Mouse (Mus musculus): ENCODE results near the gene Ptpre. TPM values are rescaled to one million over a fixed set of nuclear protein-coding genes. Genes with fewer than 3 reads are reported as not detected.

Gene Ptpre
- polyA plus RNA-seq, 1 experiment from 2014 or later = 3.5 TPM

DNA sequence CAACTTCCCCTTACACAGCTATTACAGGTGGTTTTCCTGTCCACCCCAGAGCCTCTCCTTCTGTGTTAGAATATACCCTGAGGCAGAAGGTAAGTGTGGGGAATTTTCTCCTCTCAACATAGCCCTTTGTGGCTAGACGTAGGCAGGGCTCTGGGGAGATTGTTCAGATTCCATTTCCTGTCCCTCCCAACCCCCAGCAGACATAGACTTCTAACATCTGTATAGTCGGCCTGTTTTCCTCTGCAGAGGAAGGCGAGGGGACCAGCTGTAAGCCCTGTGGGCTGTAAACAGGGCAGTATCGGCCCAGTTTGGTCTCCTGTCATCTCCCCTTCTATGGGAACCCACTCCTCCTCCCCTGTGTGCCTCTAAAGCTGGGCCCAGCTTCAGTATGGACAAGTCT, 20.1 kb upstream of the Ptpre start:
- WGBS = 24% methylated on average over 4 of the region's 4 CpGs
- ATAC-seq (ENCODE audit: low FRiP score, low read depth) = no peak
- Histone ChIP-seq H3K9ac (no peak overlapping the region), H3K27ac (no peak overlapping the region), H3K36me3 (no peaks in the 10 kb centered on the region), H3K4me2 (replicated peaks) (no peak overlapping the region), H3K4me3 (no peak overlapping the region), H3K9me3 (no peaks in the 10 kb centered on the region), H3K4me1 (peaks cover 4% of the 10 kb centered on the region), H3K27me3 (no peaks in the 10 kb centered on the region)

DNA sequence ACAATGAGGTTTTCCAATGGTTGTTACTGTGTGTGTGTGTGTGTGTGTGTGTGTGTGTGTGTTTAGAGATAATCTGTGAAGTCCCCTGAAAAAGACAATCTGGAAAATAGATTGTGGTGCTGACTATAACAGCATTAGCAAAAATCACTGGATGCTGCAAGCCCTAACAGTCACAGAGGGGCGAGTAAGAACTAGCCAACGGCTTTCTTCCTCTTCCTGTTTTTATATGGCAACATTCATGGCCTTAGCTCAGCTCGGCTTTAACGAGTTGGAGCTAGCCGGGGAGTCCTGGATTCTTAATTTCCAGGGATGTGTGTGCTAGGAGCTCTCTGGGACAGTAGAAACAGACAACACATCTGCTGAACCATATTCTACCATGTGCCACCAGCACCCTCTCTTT, 17.0 kb upstream of the Ptpre start:
- ATAC-seq (ENCODE audit: low FRiP score, low read depth) = no peak
- no peak overlapping the region for H3K27ac ChIP-seq
- 24% methylated on average over 5 of the region's 5 CpGs for WGBS

DNA sequence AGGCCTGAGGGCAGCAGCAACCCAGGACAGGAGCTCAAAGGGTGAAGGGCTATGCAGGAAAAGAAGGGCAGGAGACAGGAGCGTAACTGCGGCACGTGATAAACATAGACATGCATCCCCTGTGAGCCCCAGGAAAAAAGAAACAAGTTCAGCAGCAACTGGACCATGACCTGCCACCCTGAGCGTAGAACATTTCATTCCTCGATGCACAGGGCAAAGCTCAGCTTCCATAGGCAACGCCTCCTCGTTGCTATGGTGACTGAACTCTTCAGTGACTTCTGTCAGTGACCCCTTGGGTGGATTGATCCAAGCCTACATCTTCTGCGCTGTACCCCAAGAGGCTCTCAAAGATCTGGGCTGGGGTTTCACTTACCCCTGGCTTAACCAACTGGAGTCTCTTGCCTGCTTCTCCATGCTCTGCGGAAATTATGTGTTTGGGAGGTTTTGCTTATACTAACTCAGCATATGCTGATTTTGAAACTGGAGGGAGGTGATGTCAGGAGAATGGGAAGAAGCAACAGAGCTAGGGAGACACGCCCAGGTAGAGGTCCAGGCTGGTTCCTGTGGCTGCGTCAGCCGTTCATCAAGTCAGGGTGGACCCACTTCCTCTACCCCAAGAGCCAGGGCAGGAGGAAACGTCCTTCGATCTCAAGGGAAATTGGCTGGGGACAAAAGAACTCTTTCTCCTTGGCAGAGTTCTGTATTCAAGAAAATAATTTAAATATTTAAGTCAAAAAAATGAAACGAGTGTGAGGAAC, 15.3 kb upstream of the Ptpre start:
- no peaks in the 10 kb centered on the region for H3K27me3 ChIP-seq

More for the DNA sequence above, 17.0 kb upstream of the Ptpre start:
- Histone ChIP-seq H3K9ac (no peak overlapping the region), H3K4me1 (peaks cover 10% of the 10 kb centered on the region), H3K9me3 (no peaks in the 10 kb centered on the region), H3K36me3 (no peaks in the 10 kb centered on the region), H3K4me3 (no peak overlapping the region), H3K4me2 (replicated peaks) (no peak overlapping the region), H3K27me3 (no peaks in the 10 kb centered on the region)

DNA sequence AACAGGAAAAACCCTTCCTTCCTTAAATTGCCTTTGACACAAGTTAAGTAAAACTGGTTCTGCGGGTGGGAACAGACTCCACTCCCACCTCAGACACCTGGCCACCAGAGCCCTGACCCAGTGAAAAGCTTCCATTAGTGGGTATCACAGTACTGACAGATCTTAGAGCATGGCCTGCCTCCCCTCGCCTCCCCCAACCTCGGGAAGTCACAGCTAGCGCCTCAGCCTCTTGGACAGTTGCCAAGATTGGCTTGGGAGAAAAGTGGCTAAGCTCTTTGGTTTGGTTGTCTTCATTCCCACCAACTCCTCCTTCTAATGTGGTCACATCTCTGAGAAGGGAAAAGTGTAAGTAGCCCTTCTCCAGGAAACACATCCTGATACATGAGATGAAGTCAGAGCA, 13.3 kb upstream of the Ptpre start:
- no peak for ATAC-seq (ENCODE audit: low FRiP score, low read depth)
- no peak overlapping the region for H3K9ac ChIP-seq
- 35% methylated on average over 4 of the region's 4 CpGs for WGBS

More for the DNA sequence above, 15.3 kb upstream of the Ptpre start:
- Histone ChIP-seq H3K9me3 (no peaks in the 10 kb centered on the region), H3K36me3 (no peaks in the 10 kb centered on the region), H3K4me1 (peaks cover 10% of the 10 kb centered on the region), H3K9ac (no peak overlapping the region), H3K4me3 (no peak overlapping the region), H3K27ac (no peak overlapping the region), H3K4me2 (replicated peaks) (no peak overlapping the region)
- no peak for ATAC-seq (ENCODE audit: low FRiP score, low read depth)
- 80% methylated on average over 15 of the region's 15 CpGs for WGBS

DNA sequence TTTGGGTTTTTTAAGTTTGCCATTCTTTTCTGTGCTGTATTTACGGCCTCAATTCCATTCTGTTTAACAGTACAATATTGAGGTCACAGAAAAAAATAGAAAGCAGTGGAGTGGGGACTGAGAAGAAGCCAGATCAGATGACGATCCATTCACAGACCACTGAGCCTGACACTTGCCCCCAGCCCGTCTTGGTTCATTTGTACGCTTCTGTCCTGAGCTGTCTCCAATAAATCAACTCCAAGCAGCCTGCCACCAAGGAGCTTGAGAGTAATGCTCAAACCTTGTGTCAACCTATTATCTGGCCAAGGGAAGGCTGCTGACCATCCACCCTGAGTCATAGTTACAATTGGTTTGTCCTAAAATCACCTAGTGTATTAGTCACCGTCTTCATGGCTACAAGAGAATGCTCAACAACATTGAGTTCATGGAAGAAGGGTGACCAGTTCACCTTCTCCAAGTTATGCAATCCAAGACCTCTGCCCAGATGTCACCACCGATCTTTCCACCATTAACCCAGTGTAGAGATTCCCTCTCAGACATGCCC, 12.8 kb upstream of the Ptpre start:
- Histone ChIP-seq H3K9me3 (no peaks in the 10 kb centered on the region), H3K27ac (no peak overlapping the region), H3K4me2 (replicated peaks) (no peak overlapping the region), H3K27me3 (no peaks in the 10 kb centered on the region), H3K36me3 (no peaks in the 10 kb centered on the region), H3K9ac (no peak overlapping the region), H3K4me3 (no peak overlapping the region), H3K4me1 (peaks cover 6% of the 10 kb centered on the region; the same call in 1 of the 2 replicates)
- ATAC-seq (ENCODE audit: low FRiP score, low read depth) = no peak
- 75% methylated on average over 6 of the region's 6 CpGs for WGBS

More for the DNA sequence above, 13.3 kb upstream of the Ptpre start:
- no peaks in the 10 kb centered on the region for H3K9me3 ChIP-seq
- no peaks in the 10 kb centered on the region for H3K27me3 ChIP-seq
- no peak overlapping the region for H3K4me2 ChIP-seq (replicated peaks)
- no peak overlapping the region for H3K27ac ChIP-seq
- H3K4me1 ChIP-seq = peaks cover 6% of the 10 kb centered on the region; the same call in 1 of the 2 replicates
- no peak overlapping the region for H3K4me3 ChIP-seq
- no peaks in the 10 kb centered on the region for H3K36me3 ChIP-seq

DNA sequence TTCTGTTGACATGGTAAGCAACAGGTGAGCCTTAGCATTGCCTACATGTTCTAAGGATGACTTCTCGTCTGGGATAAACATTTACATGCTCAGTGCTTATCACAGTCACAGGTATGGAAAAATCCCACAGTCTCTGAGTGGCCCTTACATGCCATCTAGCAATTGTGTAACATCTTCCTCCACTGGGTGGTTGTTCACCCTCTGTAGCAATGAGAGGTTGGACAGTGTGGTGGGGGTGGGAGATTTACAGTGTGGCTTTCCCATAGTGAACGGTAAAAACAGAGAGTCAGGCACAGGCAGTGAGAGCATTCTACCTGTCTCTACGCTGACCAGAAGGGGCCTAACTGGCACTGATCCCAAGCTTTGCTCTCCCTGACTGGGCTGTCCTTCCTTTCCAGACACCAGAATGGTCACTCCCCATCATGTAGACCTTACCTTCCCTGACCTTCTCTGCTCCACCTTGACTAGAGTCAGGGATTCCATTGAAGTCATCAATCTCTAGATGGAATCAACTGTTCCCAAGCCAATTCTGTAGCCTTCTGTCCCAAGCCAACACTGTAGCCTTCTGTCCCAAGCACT, 10.6 kb upstream of the Ptpre start:
- no peaks in the 10 kb centered on the region for H3K9me3 ChIP-seq
- ATAC-seq (ENCODE audit: low FRiP score, low read depth) = no peak
- H3K4me3 ChIP-seq = no peak overlapping the region
- no peak overlapping the region for H3K27ac ChIP-seq
- H3K4me1 ChIP-seq = peaks cover 6% of the 10 kb centered on the region; the same call in 1 of the 2 replicates
- no peaks in the 10 kb centered on the region for H3K36me3 ChIP-seq
- H3K9ac ChIP-seq = no peak overlapping the region
- H3K4me2 ChIP-seq (replicated peaks) = no peak overlapping the region
- WGBS = 80% methylated on average over 3 of the region's 3 CpGs
- H3K27me3 ChIP-seq = no peaks in the 10 kb centered on the region

DNA sequence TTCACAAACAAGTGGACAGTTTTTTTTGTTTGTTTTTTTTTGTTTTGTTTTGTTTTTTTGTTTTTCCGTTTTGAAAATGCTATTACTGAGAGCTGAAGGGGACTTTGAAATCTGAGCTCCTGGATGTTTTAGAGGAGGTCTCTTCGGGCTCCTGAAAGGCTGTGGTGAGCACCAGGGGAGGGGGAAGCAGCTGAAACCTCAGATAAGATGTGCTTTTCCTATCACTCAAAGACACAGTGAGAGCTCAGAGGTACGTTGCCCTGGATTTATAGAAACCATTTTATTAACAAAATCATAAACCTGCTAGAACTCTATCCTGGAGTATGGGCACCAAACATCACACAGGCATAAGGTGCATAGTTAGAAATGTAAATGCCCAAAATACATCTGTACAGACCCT, 10.1 kb upstream of the Ptpre start:
- no peak overlapping the region for H3K4me3 ChIP-seq
- no peaks in the 10 kb centered on the region for H3K36me3 ChIP-seq
- no peaks in the 10 kb centered on the region for H3K9me3 ChIP-seq
- H3K27me3 ChIP-seq = no peaks in the 10 kb centered on the region
- H3K27ac ChIP-seq = no peak overlapping the region
- no peak for ATAC-seq (ENCODE audit: low FRiP score, low read depth)
- peaks cover 6% of the 10 kb centered on the region; the same call in 1 of the 2 replicates for H3K4me1 ChIP-seq
- no peak overlapping the region for H3K4me2 ChIP-seq (replicated peaks)
- WGBS = 41% methylated on average over 3 of the region's 3 CpGs
- H3K9ac ChIP-seq = no peak overlapping the region

DNA sequence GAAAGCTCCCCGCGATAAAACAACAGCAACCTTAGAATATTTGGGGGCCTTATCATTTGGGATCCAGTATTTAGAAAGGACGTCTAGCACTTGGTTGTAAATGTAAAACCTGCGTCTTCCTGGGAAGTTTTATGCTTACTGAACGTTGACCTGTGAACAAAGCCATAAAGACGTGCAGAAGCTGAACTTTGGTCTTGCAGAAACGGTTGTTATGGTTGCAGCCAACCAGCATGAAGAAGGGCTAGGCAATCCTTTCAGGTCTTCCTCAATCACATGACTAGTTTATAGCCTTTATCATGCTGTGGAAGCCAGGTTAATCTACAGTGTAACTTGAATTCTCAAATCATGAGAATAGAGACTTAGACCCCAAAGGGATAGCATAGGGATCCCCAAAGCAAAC, 8.8 kb upstream of the Ptpre start, which contains the start of gene Clrn3:
Clrn3 (minus strand) TSS at position 140 of the 400 bp plus-strand sequence.
- H3K4me1 ChIP-seq = peaks cover 6% of the 10 kb centered on the region; the same call in 1 of the 2 replicates
- H3K27me3 ChIP-seq = no peaks in the 10 kb centered on the region
- no peak within 1 kb of the TSS for H3K4me3 ChIP-seq
- no peak for ATAC-seq (ENCODE audit: low FRiP score, low read depth)
- H3K27ac ChIP-seq = no peak within 1 kb of the TSS
- H3K9me3 ChIP-seq = no peaks in the 10 kb centered on the region
- H3K36me3 ChIP-seq = no peaks in the 10 kb centered on the region
- H3K9ac ChIP-seq = no peak within 1 kb of the TSS
- no peak within 1 kb of the TSS for H3K4me2 ChIP-seq (replicated peaks)
- WGBS = 80% methylated on average over 7 of the region's 7 CpGs

DNA sequence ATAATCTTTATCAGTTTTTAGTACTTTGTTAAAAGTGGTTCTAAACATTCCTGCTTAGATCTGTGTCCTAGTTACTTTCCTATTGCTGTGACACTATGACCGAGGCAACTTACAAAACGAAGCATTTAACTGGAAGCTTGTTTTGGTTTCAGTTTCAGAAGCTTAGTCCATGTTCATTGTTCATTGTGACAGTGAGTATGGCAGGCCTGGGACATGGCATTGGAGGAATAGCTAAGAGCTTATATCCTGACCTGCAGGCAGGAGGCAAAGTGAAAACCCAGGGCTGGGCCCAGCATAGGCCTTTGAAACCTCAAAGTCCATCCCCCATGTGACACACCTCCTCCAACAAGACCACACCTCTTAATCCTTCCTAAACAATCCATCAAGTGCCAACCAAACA, 8.2 kb upstream of the Ptpre start:
- no peaks in the 10 kb centered on the region for H3K36me3 ChIP-seq
- H3K4me3 ChIP-seq = no peak overlapping the region
- H3K9me3 ChIP-seq = no peaks in the 10 kb centered on the region
- H3K4me2 ChIP-seq (replicated peaks) = no peak overlapping the region
- peaks cover 2% of the 10 kb centered on the region; the same call in 1 of the 2 replicates for H3K4me1 ChIP-seq
- no peak overlapping the region for H3K9ac ChIP-seq
- 87% methylated on average over 2 of the region's 2 CpGs for WGBS
- no peak for ATAC-seq (ENCODE audit: low FRiP score, low read depth)
- H3K27ac ChIP-seq = no peak overlapping the region
- no peaks in the 10 kb centered on the region for H3K27me3 ChIP-seq

DNA sequence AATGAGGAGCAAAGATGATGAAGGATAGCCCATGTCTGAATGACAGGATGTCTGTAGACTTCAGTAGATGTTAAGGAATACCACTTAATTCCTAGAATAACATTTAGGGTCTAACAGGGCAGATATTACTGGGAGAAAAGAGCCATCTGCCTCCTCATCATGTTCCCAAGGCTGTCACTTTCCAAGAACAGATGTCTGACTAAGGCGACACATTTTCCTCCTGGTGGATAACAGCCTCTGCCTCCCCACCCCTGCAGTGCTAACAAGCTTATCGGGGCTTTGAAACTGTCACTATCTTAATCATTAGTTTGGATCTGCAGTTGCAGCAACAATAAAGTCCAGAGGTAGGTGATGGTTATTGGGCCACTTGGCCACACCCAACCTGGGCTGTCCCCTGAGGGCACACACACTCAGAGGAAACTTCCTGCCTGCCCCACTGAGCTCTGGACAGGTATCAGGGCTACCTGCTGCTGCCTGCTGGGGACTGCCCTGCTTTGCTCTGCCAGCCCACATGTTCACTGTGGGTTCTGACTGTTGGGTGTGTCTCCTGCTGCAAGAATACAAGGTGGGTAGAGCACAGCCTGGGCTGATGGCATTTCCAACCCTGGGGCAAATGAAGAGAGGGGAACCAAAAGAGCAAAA, 2.6 kb upstream of the Ptpre start:
- H3K27me3 ChIP-seq = peaks cover 24% of the 10 kb centered on the region
- no peaks in the 10 kb centered on the region for H3K9me3 ChIP-seq
- no peak overlapping the region for H3K4me2 ChIP-seq (replicated peaks)
- H3K4me3 ChIP-seq = no peak overlapping the region
- 37% methylated on average over 2 of the region's 2 CpGs for WGBS
- H3K27ac ChIP-seq = no peak overlapping the region
- 0 out of 2 replicates have a peak, but pooled peaks cover 6% of the 10 kb centered on the region for H3K4me1 ChIP-seq
- no peaks in the 10 kb centered on the region for H3K36me3 ChIP-seq
- ATAC-seq (ENCODE audit: low FRiP score, low read depth) = no peak
- H3K9ac ChIP-seq = no peak overlapping the region

DNA sequence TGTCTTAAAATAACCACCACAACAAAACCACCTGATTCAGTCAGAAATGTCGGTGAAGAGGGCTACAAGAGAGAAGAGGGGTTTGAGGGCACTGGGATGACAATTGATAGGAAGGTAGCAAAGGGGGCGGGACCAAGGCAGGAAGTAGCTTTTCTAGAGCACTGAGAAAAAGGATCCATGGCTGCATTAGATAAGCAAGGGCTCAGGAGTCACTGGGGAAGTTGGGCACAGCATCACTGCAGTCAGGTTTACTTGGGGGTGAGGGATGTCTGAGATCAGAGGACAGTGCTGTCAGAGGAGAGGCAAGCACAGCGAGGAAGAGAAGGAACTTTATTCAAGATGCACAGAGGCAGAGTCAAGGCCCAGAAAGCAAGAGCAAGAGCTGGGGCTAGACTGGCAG, 1.4 kb upstream of the Ptpre start:
- whole genome bisulfite sequencing = 80% methylated on average over 3 of the region's 3 CpGs

More for the DNA sequence above, 1.4 kb upstream of the Ptpre start:
- no peak overlapping the region for H3K4me3 ChIP-seq
- no peak for ATAC-seq (ENCODE audit: low FRiP score, low read depth)
- peaks cover 32% of the 10 kb centered on the region for H3K27me3 ChIP-seq
- H3K4me1 ChIP-seq = 0 out of 2 replicates have a peak, but pooled peaks cover 6% of the 10 kb centered on the region
- no peak overlapping the region for H3K4me2 ChIP-seq (replicated peaks)
- H3K9ac ChIP-seq = no peak overlapping the region
- no peaks in the 10 kb centered on the region for H3K36me3 ChIP-seq
- H3K27ac ChIP-seq = no peak overlapping the region
- H3K9me3 ChIP-seq = no peaks in the 10 kb centered on the region

All from limb, embryonic 13.5 days (tissue).